ENCODE assay signal across 23 mouse cellular contexts in the genomic region with DNA sequence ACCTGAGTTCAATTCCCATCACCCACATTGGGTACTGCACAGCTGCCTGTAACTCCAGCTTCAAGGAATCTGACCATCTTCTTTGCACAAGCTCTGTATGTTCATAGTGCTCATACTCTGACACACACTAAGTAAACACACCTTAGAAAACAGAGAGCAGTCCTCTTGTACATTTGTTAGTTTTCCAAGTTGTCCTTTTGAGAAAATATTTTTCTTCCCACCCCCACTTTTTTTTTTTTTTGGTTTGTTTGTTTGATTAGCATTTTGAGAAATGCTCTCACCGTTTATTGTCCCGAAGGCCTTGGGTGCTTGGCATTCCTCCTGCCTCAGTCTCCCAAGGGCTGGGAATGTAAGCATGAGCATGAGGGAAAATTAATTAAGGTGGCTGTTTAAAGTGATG.
"Had no signal": no experiment of that assay in that cellular context is flagged by ENCODE, and none has a peak within 500 bp of the region (broad histone marks: within the 10 kb centered on the region; RNA-seq: fewer than 3 reads in every experiment).

No protein-coding gene starts in this region.

- H3K4me3 ChIP-seq: heart, adult 2 months; heart, embryonic 13.5 days; heart, embryonic 15.5 days; hindbrain, embryonic 13.5 days; hindbrain, embryonic 15.5 days; intestine, embryonic 15.5 days; layer of hippocampus, adult 2 months; left cerebral cortex, adult 2 months; limb, embryonic 10.5 days; limb, embryonic 12.5 days; liver, embryonic 13.5 days had no signal

- H3K9ac ChIP-seq: heart, embryonic 13.5 days; heart, embryonic 15.5 days; hindbrain, embryonic 13.5 days; hindbrain, embryonic 15.5 days; intestine, embryonic 15.5 days; limb, embryonic 12.5 days; liver, embryonic 13.5 days had no signal

- H3K27me3 ChIP-seq: heart, embryonic 13.5 days; heart, embryonic 15.5 days; hindbrain, embryonic 13.5 days; hindbrain, embryonic 15.5 days; intestine, embryonic 15.5 days; limb, embryonic 12.5 days; liver, embryonic 13.5 days had no signal

- H3K4me1 ChIP-seq: heart, embryonic 13.5 days; heart, embryonic 15.5 days; hindbrain, embryonic 13.5 days; hindbrain, embryonic 15.5 days; intestine, embryonic 15.5 days; limb, embryonic 10.5 days; limb, embryonic 12.5 days; liver, embryonic 13.5 days had no signal

- DNase-seq: gastrocnemius, postnatal 14 days; gastrocnemius, postnatal 36 days; heart, adult 11 months; heart, adult 2 months; heart, postnatal 14 days; heart, postnatal 36 days; kidney, adult 18-20 months; kidney, adult 8-10 months; kidney, postnatal 10 days; kidney, postnatal 25 days; kidney, postnatal 4 days; liver; liver, embryonic 13.5 days had no signal

- H3K9me3 ChIP-seq: heart, embryonic 13.5 days; heart, embryonic 15.5 days; hindbrain, embryonic 13.5 days; hindbrain, embryonic 15.5 days; intestine, embryonic 15.5 days; limb, embryonic 10.5 days; limb, embryonic 12.5 days; liver, embryonic 13.5 days had no signal

- H3K27ac ChIP-seq: heart, adult 2 months; heart, embryonic 13.5 days; heart, embryonic 15.5 days; hindbrain, embryonic 13.5 days; hindbrain, embryonic 15.5 days; hindbrain, postnatal 0 days; intestine, embryonic 15.5 days; layer of hippocampus, adult 2 months; left cerebral cortex, adult 2 months; limb, embryonic 10.5 days; limb, embryonic 12.5 days; liver, embryonic 13.5 days had no signal
